Mouse (Mus musculus): Measurements from ENCODE around the gene Spta1.

Gene Spta1

DNA sequence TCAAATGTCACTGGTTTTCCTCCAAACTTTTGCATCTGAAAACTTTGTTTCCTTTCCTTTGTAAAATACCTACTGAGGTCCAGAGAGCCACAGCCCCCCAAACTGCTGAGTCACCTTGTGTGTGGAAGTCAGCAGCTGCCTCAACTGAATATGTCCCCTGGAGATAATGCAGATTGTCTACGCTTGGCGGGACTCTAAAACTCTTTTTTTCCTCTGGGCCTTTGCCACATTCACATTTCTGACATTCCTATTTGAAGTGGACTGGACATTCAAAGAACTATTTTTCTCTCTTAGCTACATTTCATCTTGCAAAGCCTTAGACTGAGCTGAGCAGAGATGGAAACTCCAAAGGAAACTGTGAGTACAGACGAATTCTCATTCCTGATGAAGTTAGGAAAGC, at the start of gene Spta1:
Gene Spta1 (plus strand): TSS at position 172 of the 400 bp plus-strand sequence.
- no peak for DNase-seq

DNA sequence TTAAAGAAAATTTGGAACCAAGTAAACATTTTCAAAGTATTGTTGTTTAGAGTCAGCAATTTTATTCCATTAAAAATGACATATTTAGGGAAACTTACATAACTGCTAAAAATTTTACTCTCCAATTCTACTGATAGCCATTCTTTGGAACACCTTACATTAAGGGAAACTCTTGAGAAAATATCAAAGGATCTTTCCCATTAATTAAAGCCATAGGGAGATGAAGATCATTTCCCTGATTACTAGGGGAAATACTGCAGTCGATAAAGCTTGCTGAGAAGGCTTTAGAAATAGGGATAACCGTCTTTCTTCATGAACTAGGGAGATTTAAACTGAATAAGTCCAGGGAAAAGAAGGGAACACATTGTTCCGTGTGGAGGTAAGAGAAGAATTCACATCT, 41.4 kb upstream of the Spta1 start, which contains the start of gene Olfr424:
Gene Olfr424 (plus strand): TSS at position 301 of the 400 bp plus-strand sequence.
- DNase-seq = no peak

DNA sequence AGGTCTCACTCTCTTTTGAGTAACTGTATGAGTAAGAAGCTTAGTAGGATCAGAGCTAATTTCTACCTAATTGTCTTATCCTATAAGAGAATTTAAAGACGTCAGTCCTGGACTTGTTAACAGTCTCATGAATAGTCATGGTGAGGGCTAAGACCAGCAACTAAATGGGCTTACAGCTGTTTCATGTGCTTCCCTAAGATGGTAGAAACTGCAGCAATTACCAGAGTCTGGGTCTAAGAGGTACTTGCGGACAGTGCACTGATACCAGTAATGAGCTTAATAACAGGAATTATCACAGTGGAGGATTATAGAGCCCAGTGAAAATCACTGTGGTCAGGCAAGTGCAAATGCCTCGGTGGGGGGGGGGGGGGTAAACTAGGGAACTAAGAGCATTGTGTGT, 40.6 kb upstream of the Spta1 start:
- DNase-seq = no peak

DNA sequence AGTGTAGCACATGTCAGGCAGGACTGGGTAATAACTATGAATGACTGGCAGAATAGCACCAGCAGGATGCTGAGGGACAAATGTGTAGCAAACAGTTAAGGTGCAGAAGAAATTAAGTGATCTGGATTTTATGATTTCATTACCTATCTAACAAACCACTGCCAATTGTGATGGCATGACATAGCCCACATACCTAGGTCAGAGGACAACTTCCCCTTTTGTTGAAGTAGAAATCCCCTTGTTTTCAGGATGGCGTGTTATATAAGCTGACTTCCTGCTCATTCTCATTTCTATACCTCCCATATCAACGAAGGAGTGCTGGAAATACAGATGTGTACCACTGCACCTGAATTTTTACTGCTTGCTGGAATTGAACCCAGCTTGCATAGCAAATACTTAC, 31.2 kb upstream of the Spta1 start:
- DNase-seq = no peak

DNA sequence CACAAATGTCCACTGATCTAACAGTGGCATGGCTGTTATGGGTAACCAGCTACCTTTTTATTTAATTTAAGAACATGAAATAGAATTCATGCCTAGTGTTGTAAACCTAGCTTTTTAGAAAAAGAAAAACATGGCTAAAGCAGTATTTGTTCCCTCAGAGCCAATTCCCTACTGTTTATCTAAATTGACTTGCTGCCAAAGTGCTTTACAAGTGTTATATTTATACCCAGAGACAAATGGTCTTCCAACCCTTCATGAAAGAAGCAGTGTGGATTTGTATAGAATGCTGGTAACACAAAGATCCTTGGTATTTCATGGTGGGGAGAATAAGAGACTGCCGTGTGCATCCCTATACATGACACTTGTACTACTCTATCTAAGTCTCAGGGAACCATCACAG, 25.9 kb upstream of the Spta1 start:
- no peak for DNase-seq

DNA sequence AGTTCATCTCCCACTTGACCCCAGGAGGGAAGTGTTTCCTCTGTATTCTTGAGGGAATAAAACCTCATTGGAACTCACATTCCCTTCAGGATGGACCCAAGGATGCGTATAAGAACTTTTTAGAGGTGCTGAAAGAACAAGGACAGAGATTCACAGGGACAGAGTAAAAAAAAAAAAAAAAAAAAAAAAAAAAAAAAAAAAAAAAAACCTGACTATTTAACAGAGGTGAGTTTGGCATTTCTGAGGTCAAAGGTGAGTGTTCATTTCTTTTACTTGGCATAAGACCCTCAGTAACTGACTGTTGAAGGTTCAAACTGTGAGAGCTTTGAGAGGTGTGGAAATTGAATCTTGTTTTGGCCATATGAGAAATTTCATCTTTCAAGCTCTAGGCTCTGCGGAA, 23.3 kb upstream of the Spta1 start:
- DNase-seq = no peak

DNA sequence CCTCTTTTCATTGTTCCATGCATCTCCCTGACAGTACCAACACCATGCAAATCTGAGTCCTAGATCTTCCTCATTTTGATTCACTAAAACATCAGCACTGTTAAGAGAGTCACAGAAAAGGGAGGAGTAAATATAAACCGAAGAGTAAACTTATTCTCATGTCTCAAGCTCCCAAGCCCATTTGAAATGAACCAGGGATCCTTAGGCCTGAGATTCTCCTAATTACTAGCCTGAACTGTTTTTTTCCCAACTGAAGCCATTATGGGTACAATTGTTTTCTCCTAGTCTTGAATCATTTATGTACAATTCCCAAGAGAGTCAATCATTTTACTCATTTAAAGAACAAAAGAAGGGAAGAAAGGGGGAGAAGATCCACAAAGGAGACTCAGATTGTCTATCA, 17.2 kb upstream of the Spta1 start, which contains the start of gene Olfr420:
Gene Olfr420 (plus strand): TSS at position 301 of the 400 bp plus-strand sequence.
- DNase-seq = no peak

DNA sequence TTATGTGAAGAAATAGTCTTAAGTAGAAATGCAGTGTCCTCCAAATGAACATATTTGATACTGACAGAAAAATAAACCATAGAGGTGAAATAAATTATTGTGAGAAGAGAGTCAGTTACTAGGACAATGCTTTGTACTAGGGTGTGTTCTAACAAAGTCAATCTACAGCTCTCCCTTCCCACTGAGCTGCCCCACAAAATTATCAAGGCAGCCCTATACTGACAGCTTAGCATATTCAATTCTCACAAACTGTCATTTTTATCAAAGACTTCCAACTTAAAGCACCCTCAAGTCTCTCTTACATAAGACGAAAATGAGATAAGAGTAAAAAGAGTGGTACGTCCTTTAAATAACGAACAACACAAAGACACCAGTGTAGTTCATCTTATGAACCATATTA, 15.0 kb upstream of the Spta1 start:
- DNase-seq = no peak

DNA sequence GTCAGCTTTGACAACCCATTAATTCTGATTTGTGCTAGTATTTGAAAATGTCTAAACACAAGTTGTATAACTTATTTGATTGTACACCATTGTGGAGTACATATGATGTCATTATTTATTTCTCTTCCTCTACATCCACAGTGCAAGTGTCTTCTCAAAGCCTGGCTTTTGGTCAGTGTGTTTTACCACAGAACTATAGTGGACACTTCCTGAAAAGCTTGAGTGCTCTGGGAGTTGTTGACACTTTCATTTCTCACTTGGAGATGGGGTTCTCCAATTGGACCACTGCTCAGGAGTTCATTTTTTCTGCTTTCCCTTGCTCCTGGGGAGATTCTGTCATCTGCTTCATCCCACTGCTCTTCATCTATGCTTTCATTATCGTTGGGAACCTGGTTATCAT, 14.1 kb upstream of the Spta1 start:
- no peak for DNase-seq

DNA sequence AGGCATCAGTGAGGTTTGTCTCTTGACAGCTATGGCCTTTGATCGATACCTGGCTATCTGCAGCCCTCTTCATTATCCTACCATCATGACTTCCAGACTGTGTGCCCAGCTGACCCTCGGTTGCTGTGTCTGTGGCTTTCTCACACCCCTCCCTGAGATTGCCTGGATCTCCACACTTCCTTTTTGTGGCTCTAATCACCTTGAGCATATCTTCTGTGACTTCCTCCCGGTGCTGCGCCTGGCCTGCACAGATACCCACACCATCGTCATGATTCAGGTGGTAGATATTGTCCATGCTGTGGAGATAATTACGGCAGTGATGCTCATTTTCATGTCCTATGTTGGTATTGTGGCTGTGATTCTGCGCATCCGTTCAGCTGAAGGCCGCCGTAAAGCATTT, 13.5 kb upstream of the Spta1 start:
- DNase-seq = no peak

DNA sequence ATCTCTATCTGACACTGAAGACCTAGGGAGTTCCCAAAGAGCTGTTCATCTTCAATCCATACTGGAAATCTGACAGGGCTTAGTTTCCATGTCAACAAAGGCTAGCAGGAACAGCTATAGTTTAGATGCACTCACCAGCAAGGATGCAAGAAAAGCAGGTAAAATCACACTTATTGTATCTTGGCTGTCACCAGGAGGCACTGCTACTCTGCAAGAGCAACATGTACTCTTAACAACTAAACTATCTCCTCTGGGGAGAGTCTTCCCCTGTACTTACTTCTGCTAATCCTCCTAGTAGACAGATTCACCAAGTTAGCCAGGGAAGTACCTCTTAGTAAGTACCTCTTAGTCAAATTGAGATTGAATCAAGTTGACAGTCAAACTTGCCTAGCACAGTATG, 3.6 kb upstream of the Spta1 start:
- DNase-seq = no peak

DNA sequence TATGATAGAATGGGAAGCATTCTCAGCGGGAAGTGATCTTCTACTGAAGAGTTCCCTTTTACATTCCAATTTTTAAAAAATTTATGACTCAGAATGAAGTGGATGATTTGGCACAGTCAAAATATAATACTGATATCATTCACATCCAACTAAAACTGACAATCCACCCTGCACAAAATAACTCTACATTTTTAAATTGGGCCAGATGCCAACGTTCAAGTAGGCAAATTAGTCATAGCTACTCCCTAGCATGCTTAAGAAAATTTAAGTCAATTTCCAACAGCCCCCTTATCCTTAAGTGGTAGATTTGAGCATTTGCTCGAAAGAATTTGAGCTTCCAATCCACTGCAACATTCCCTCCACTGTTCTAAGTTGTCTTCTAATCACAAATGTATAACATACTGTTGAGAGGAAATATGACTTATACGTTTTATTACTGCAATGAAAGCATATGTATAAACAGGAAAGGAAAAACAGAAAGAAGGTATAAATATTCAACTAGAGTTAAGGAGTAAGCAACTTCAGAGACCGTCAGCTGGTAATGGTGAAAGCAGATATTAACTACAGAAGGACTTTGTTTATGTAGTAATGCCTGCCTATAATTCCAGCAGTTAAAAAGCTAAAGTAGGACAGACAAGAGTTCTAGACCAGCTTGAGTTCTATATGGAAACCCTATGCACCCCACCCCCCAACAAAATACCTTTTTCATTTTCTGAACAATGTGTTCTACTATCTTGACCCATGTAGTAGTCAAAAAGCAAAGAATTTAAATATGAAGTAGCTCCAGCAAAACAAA, 1.7 kb upstream of the Spta1 start:
- DNase-seq = no peak

DNA sequence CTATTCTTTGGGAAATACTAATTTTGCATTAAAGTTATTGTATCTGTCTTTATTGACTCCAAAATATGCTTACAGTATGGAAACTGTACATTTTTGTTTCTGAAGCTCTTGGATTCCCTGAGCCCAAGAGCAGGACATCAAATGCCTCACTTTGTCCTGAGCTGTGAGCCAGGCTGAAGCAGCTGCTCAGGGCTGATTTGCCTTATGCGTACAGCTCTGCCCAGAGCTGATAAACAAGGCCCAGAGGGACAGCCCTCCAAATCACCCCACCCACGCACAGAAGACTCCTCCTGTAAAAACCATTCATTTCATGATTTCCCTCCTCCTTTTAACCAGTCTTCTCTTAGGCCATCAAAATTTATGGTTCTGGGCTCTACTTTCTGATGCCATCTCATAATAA, 1.0 kb upstream of the Spta1 start:
- no peak for DNase-seq

DNA sequence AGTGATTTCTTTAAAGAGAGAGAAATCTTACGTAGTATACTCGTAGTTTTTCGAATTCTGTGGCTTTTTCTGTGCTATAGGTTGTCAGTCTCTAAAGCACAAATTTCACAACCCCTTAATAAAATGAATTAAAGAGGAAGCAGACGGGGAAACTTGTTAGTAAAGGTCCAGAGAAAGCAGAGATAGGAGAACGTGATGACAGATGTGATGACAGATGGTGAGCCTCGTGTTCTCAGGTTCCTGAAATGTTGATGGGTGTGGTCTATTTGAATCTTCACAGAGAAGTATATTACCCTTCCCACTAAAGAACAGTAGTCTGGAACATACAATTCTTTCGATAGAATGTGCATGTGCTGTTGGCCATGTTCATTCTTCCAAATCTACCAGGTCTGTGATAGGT, 32.1 kb downstream of the Spta1 start:
- no peak for DNase-seq

DNA sequence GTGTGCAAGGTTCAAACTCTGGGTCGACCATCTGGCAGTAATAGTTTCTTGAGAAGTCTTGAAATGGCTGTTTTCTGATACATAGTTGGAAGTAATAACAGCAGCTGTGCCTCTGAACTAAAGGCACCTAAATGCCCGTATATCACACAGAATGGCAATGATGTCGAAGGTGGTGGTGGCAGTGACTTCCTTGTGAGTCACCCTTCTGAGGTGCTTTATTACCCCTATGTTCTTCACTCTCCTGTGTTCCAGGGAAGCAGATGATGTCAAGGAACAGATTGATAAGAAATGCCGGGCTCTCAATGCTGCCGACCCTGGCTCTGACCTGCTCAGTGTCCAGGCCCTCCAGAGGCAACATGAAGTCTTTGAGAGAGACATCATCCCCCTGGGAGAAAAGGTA, 39.7 kb downstream of the Spta1 start:
- no peak for DNase-seq

DNA sequence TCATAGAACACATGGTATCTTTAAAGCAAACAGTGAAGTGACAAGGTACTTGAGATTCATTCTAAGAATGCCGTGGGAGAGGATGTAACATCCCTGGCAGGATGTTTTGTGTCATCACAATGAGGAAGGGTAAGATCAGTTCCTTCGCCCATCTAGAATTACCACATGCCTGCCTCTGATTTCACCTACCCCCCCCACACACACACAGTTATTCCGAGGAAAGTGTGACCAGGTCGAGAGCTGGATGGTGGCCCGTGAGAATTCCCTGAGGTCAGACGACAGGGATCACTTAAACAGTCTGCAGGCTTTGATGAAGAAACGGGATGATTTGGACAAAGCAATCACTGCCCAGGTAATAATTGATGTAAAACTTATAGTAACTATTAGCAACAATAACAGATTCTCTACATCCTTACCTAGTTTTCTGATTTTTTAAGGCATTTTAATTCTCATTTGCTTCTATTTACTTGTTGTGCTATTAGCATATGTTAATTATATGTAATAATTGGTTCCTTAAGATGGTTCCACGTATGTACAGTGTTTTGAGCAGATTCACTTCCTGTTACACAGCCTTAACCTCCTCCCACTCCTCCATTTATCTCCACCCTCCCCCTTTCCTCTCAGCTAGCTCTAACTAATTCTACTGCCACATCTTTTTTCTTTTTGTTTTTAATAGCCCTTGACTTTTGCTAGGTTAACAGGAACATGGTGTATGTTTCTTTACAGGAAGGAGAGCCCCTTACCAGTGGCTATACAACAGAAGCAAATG, 42.9 kb downstream of the Spta1 start:
- no peak for DNase-seq

DNA sequence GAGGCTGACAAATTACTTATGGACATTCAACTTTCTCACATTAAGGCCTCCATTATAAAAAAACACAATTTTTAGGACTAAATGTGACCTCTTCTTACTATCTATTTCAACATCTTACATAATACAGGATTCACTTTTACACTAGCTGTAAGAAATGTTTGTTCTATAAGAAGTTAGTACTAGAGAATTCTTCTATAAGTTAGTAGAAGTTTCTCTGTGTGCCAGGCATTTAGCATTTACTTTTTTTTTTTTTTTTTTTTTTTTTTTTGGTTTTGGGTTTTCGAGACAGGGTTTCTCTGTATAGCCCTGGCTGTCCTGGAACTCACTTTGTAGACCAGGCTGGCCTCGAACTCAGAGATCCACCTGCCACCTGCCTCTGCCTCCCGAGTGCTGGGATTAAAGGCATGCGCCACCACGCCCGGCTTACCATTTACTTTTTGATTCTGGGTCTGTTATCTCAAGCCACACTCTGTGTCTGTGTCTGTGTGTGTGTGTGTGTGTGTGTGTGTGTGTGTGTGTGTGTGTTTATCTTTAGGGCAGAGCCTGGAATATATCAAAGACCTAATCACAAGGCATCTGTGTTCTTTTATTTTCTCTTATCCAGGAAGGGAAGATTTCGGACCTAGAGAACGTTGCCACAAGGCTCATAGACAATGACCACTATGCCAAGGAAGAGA, 44.1 kb downstream of the Spta1 start:
- DNase-seq = no peak

DNA sequence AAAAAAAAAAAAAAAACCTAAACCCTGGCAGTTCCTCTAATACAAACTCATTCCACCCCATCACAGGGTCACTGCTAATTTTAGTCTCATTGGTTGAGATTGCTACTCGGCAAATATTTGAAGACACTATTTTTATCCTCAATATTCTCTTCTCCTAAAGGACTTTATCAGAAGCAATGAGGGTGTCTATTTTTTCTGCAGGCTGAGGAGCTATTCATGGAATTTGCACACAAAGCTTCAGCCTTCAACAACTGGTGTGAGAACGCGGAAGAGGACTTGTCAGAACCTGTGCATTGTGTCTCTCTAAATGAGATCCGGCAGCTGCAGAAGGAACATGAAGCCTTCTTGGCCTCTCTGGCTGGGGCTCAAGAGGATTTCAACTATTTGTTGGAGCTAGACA, 67.3 kb downstream of the Spta1 start:
- no peak for DNase-seq

DNA sequence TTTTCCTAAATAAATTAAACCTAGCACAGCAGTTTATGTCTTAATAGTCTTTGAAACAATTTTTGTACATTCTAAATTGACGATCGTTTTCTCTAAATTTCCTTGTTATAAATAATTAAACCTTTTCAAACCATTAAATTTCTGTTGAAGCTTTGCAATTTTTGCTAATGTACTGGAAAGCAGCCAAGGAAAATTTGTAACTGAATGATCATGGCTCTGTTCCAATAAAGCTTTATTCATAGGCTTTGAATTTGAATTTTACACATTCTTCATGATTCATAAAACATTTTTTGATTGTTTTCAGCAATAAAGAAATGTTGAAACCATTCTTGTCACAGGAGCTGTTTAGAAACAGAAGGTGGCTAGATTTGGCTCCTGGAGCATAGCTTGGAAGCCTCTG, 72.0 kb downstream of the Spta1 start:
- DNase-seq = no peak

DNA sequence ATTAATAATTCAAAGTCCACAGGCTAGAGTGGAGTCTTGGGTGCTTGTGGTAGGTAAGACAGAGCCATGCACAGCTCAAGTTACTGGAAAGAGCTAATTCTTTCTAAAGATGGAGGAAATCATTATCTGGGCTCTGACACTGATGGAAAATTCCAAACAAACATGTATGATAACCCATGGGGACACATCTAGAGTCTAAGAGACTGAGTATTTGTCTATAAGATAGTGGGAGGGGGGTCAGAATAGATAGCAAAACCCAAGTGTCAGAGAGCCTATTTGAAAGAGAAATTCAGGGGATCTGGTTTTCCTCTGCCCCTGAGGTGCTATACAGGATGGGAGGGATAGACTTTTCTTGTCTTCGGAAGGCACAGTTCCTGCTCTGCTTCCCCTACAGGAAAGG, 73.5 kb downstream of the Spta1 start:
- no peak for DNase-seq

DNA sequence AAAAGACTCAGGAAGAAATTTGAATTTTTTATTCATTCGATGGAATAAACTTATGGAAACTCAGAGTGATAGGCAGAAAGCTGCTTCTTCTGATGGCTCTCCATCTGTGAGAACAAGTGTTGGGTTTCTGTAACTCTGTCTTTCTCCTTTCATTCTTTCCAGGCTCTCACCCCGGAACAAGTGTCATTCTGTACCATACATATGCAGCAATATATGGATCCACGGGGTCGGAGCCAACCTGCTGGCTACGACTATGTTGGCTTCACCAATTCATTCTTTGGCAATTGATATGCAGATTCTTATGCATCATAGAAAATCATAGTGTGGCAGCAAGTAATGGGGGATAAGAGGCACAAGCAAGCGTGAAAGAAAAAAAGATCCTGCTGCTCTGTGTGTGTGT, 74.6 kb downstream of the Spta1 start:
- DNase-seq = no peak

DNA sequence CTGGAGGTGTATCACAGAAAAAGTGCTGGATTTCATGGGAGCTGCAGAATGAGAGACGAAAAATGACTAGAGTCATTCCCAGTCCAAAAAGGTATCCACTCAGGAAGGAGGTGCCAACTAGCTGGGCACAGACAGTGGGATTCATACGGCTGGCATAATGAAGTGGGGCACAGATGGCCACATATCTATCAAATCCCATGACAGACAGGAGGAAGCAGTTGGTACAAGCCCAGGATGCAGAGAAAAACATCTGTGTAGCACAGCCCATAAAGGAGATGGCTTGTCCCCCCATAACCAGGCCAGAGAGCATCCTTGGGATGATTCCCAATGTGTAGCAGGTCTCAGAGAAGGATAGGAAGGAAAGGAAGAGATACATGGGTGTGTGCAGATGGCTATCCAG, 77.8 kb downstream of the Spta1 start:
- no peak for DNase-seq

DNA sequence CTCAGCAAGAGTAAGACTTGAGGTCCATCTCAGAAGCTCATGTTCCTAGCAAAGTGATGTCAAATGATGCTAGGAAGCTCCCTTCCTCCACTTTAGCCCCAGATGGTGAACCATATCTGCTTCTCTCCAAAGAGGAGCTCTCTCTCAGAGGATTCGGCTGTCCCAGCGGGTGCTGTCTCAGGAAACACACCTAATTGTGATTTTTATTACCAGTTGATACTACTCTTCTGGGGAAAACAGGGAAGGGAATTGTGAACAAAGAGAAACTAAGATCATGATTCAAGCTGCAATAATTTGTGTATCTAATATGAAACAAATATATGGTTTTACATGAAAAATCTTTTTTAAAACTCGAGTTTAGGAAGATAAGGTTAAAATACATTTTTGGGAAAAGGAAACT, 79.4 kb downstream of the Spta1 start, which contains the start of gene Olfr419:
Gene Olfr419 (minus strand): TSS at position 101 of the 400 bp plus-strand sequence.
- DNase-seq = no peak

DNA sequence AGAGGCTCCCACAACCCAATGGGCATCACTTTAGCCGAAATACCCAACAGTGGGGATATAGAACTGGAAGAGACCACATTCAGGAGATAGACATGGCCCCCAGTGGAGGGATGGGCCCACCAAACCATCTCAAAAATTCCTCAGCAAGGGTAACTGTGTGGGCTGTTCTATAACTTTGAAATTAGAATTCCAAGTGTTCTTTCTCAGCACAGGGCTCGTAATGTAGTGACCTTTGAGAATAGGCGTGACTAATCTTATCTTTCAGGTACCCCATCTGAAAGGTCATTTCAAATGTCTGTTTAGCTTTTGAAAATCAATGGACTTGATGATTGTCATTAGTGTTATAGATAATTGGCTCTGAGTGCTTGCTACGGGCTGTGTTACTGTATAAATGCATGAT, 95.2 kb downstream of the Spta1 start:
- DNase-seq = no peak
